Mouse (Mus musculus): ENCODE measurements at regions not wholly inside any gene's neighbourhood (a gene's known extent, or its start where the extent isn't known, plus 50 kb on each side); places are given as distances from the start of the nearest gene placed in this dataset.

- TF ChIP-seq POLR2A (IDR thresholded peaks at IDR 0.05; ENCODE audit: borderline replicate concordance, low read depth, low read length) (no peak), CTCF (IDR thresholded peaks at IDR 0.05; ENCODE audit: low read depth, low read length) (no peak)
Measured at GRCm38 (mm10) chr8:26436236-26436635, 316.9 kb downstream of the Gm45692 start.
